Mouse (Mus musculus): ENCODE data around the gene Pcnt.

Gene Pcnt

DNA sequence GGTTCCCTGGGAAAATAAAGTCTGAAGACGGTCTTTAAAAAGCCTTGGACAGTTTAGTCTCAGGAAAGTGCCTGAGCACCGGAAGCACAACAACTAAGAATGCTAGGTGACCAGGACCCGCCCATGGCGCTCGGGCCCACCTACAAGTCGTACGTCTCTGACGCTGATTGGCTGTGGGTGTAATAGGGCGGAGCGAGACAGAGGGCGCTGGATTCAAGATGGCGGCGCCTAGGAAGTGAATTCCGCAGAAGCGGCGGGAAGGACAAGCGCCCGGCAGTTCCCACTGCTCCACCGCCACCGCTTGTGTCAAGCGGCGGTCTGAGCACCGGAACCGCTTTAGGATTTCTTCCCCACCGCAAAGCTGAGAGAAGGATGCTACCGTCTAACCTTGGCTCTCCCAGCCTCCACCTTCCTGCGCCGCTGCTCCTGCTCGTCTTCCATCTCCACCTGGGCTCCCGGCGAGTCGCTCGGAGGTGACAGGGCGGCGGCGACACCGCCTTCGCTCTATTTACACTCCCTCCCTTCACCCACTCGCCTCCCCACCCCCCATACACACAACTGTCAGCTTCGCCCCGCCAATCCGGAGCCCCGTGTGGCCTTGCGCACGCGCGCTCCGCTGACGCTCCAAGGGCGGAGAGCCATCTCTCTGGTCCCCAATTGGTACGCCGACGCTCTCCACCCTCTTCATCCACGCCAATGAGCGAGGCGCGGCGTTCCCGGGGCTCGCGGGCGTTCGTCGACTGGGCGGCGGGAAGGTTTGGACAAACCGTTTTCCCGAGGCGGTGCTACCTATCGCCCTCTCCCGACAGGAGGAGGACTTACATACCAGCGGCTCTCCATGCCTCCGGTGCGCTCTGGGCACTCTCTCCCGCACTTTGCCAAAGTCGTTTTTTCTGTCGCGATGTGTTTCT is at the start of gene Pcnt:
TSS of gene Pcnt (minus strand) at position 609 of the 911 bp plus-strand sequence.
- peak; percentile 96 for DNase-seq (ENCODE audit: low read depth, low spot score)

- DNase-seq (ENCODE audit: low read depth, low spot score) = no peak
Measured at GRCm38 (mm10) chr10:76489205-76489604, 46.6 kb upstream of the Pcnt start.

DNA sequence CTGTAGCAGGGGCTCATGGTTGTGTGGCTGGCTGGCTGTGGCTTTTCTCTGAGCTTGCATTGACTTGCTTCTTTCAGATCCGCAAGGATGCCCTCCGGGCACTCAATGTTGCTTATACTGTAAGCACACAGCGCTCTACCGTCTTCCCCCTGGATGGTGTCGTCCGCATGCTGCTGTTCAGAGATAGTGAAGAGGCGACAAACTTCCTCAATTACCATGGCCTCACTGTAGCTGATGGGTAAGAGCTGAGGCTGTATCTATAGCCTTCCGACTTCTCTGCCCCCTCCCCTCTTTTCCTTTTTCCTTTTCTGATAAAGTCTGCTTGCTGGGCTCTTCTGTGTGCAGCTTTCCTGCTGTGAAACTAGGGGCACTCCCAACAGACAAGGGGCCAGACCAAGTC is 45.7 kb upstream of the Pcnt start:
- no peak for DNase-seq (ENCODE audit: low read depth, low spot score)

DNA sequence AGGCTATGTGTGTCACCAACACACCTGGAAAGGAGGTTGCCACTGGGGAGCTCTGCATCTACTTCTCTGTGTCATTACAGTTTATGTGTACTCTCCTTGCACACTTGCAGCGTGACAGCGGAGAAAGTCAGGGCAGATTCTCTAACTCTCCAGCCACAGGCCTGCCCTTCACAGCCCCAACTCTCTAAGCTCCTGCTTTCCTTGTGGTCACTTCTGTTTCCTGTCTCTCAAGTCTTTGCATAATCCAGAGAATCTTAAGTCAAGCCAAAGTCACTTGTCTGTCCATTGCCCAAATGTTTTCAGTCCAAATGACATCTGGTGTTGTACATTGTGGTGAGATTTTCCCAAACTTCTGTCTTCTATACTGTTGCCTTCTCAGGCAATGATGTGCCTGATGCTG is 43.7 kb upstream of the Pcnt start:
- DNase-seq (ENCODE audit: low read depth, low spot score) = no peak

DNA sequence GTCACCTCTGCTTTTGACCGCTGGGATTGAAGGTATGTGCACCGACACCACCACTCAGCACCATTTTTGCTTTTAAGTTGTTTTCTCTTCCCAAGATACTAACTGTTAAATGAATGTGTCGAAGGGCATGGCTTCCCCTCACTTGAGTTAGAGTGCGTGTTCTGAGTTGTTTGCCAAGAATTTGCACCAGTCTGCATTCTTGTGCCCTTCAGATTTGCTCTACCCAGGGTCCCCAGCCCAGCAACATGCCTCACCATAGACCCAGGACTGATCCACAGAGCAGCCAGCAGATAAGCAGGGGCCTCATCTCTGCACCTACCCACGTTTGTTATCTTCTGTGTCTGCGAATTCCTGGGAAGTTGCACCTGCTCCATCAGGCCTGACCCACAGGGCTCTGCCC is 38.9 kb upstream of the Pcnt start:
- no peak for DNase-seq (ENCODE audit: low read depth, low spot score)

- no peak for DNase-seq (ENCODE audit: low read depth, low spot score)
Measured at GRCm38 (mm10) chr10:76480851-76481250, 38.3 kb upstream of the Pcnt start.

- DNase-seq (ENCODE audit: low read depth, low spot score) = no peak
Measured at GRCm38 (mm10) chr10:76473759-76474158, 31.2 kb upstream of the Pcnt start.

DNA sequence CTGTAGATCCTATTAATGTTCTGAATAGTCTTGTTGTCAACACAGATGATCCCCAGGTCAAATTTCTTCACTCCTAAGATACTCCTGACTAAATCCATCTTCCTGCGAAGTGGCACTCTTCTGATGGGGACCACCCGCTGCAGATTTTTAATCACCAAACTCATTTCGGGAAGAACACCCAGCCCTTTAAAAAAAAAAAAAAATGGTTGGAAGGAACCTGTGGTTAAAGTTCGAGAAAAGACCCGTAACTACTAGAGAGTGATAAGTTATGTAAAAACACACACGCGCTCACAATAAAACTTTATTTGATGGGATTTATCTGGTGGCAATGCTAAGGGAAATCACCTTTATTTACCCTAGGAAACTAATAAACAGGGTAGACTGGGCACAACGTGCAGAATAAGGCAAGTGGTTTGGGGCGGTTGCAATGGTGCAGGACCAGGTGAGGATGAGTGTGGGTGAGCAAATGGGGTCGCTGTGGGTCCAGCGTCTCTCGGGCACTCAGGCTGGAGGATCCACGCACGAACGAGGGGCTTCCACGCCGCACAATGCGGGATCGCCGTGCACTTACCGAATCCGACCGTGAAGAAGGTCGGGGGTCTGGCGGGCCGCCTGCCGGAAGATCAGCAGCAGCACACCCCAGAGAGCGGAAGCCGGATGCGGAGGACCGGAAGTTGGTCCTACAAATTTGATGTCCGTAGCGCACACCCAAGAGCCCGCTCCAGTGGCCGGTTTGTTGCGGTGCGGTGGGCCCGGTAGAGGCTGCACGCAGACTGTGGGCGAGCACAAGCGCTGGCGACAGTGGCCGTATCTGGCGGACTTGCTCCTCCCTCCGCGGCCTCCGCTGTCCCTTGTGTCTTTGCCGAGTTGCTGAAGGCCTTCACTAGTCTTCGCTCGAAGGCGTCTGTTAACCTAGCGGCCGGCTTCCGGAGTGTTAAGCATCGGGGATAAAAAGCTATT is 25.9 kb upstream of the Pcnt start, which contains the start of the genes Mcm3ap and Ybey:
TSS of gene Mcm3ap (plus strand) at position 725 of the 960 bp plus-strand sequence.
TSS of gene Ybey (minus strand) at position 912 of the 960 bp plus-strand sequence.
- peak; percentile 86 for DNase-seq (ENCODE audit: low read depth, low spot score)

GRCm38 (mm10) chr10:76462721-76463120 is 20.1 kb upstream of the Pcnt start:
- no peak for DNase-seq (ENCODE audit: low read depth, low spot score)

DNA sequence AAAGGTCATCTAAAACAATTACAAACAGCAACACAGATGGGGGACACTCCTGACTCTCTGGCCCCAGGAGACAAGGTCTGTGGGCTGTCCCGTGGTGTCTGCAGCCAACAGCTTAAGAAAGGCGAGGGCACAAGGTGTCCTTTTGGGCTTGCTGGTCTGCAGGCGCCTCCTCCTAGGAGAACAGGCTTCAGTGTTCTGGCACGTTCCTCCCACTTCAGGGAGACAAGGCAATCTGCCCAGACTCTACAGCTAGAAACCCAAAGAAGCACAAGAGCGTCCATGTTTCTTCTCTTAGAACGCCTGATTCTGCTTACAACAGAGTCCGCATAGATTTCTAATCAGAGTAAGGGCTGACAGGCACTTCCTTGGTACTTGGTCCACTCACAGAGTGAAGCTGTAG is 19.7 kb upstream of the Pcnt start:
- DNase-seq (ENCODE audit: low read depth, low spot score) = no peak

GRCm38 (mm10) chr10:76461255-76461654 is 18.7 kb upstream of the Pcnt start:
- no peak for DNase-seq (ENCODE audit: low read depth, low spot score)

- peak; percentile 43 for DNase-seq (ENCODE audit: low read depth, low spot score)
Measured at GRCm38 (mm10) chr10:76455289-76455688, 12.7 kb upstream of the Pcnt start.

GRCm38 (mm10) chr10:76448851-76449250 is 6.3 kb upstream of the Pcnt start, which contains the start of gene 2610028H24Rik:
2610028H24Rik (plus strand) TSS chr10:76449081.
- DNase-seq (ENCODE audit: low read depth, low spot score) = no peak

DNA sequence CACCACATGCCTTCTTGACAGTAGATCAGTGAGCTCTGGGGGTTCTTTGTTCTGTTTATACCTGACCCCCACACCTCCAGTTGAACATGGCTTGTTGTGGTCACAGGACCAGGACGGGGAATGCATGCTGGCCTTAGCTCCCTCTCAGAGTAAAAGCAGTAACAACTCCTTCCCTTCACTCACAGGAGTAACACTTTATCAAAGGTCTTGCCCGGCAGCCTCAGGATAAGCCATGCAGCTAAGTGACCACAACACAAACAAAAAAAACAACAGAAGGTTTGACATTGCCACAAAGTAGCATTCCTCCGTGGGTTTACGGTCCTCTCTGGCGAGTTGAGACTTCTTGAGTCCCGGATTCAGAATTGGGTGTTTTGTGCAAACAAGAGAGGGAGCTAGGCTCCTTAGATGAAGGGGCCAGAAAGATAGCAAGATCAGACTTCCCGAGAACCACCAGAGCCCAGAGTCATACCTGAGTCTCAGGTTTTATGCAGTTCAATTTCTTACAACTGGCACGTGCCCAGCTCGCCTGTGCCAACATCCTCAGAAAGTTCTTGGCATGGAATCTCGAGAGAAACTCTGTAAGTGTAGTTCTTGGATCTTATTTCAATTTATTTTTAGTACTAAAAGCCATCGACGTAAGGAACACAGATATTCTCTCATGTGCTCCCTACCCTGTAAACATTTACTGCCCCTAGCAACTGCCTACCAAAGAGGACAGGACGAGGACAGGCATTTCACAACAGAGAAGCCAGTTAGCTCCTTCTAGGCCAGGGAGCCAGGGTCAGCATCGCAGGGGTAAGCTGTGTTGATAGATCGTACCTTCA is 5.0 kb upstream of the Pcnt start:
- no peak for DNase-seq (ENCODE audit: low read depth, low spot score)

- DNase-seq (ENCODE audit: low read depth, low spot score) = no peak
Measured at GRCm38 (mm10) chr10:76445996-76446681, 3.6 kb upstream of the Pcnt start.

GRCm38 (mm10) chr10:76440281-76440680 is 2.3 kb downstream of the Pcnt start, which contains the start of gene AC141477.1:
AC141477.1 (minus strand) TSS chr10:76440444.
- no peak for DNase-seq (ENCODE audit: low read depth, low spot score)

GRCm38 (mm10) chr10:76439107-76439890 is 3.3 kb downstream of the Pcnt start:
- no peak for DNase-seq (ENCODE audit: low read depth, low spot score)

- no peak for DNase-seq (ENCODE audit: low read depth, low spot score)
Measured at GRCm38 (mm10) chr10:76433925-76434324, 8.7 kb downstream of the Pcnt start.

DNA sequence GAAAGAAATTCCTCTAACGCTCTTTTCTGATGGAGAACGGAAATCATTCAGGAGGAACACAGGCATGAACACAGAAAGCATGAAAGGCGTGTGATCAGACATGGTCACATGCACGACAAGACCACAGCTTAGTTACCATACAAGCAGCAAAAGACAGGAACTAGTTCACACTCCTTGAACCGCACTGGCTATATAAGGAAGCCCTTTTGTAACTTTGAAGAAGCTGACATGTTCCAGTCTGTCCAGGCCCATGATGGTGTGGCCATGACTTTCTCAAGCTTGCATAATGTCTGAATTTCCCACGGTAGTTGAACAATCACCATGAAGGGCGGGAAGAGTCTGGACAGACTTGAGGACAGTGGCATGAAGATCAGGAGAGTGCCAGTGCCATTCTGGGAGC is 16.9 kb downstream of the Pcnt start:
- DNase-seq (ENCODE audit: low read depth, low spot score) = no peak

DNA sequence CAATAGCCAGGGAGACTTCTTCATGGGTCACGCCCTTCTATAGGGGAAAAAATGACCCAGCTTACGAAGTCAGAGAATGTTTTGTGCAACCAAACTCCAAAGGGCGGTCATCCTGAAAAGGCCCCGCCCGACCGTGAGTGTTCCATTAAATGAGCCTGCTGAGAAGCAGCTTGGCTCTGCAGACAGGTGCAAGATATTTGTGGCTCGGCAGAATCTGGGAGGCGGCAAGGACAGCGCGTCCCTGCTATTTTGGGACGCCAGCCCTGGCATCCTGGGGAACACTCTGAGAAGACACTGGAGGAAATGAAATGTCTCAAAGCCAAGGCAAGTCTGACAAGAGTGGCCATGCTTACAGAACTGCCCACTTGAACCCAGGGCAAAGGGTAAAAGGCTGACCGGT is 25.8 kb downstream of the Pcnt start:
- no peak for DNase-seq (ENCODE audit: low read depth, low spot score)
